ENCODE assay signal across 11 mouse cellular contexts in the genomic region with DNA sequence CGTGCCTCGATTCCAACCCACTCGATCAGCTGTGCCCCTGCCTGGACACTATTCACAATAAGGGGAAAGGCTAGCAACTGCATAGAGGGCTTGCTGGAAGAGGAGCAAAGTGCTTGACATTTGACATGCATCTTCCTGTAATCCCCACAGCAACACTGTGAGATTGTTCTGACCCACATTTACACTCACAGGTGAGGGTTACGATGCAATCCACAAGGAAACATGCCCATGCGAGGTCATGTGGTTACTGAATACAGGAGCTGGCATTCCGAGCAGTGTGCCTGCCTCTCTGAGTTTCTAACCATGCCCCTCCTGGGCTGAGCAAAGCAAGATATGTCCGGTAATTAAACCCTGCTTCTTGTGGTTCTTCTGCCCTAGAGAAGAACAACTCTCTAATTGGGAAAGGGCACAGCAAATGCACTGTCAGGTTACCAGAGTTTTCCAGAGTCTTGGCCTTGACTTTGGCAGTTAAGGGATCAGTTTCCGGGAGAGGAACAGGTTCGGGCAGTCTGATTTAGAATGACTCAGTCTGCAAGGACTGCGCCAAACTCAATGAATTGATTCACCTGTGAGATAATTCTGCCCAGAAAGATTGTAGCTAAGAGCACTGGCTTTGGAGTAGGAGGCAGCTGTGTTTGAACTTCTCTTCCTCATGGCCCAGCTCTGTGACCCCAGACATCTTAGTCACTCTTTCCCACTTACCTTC.
DNase-seq lines count a peak whose midpoint lies in the region; ATAC-seq and TF ChIP-seq lines count a peak whose summit lies in the region.
"Had no signal": no experiment of that assay in that cellular context is flagged by ENCODE, and none has a peak within 500 bp of the region (broad histone marks: within the 10 kb centered on the region; RNA-seq: fewer than 3 reads in every experiment).

No protein-coding gene starts in this region.

- WGBS in intestine, embryonic 16.5 days, result 70% methylated on average over 10 of the region's 10 CpGs

- H3K9ac ChIP-seq in intestine, embryonic 16.5 days (ENCODE audit: low read depth, low read length), result peak overlapping the region; percentile 28; the same call in 1 of the 2 replicates
- H3K9ac ChIP-seq: liver, embryonic 14.5 days had no signal

- no peaks in the 10 kb centered on the region for H3K9me3 ChIP-seq in intestine, embryonic 16.5 days (ENCODE audit: control insufficient read depth, low read length)

- no peak for TF ChIP-seq CTCF in left cerebral cortex, adult 2 months (IDR thresholded peaks at IDR 0.05)

- H3K27me3 ChIP-seq in intestine, embryonic 16.5 days (replicated peaks; ENCODE audit: control insufficient read depth, insufficient read depth, low read length), result no peaks in the 10 kb centered on the region

- H3K4me2 ChIP-seq in intestine, embryonic 16.5 days (ENCODE audit: low read depth, low read length), result no peak overlapping the region

- DNase-seq in adrenal gland, adult 2 months, result peak; percentile 5
- DNase-seq in adrenal gland, adult 8-10 months, result no peak
- DNase-seq in left cerebral cortex, adult 2 months (ENCODE audit: extremely low spot score in 1 of 2, low spot score in 2 of 2), result no peak
- DNase-seq in left cerebral cortex, postnatal 14 days (ENCODE audit: low spot score in 2 of 2), result no peak
- peak; percentile 15 for DNase-seq in 3T3-L1 (ENCODE audit: low read depth, low spot score)
- no peak for DNase-seq in heart, adult 18-20 months
- no peak for DNase-seq in heart, postnatal 10 days
- DNase-seq: cerebellum, adult 18-20 months; thymus, postnatal 14 days had no signal

- intact Hi-C loops in left cerebral cortex, adult 2 months (cut with DNase I), result loop anchor here (2.0 kb wide), 3 partner anchors 23 to 207 kb away; no protein-coding TSS in a partner anchor
- intact Hi-C loops in left cerebral cortex, postnatal 14 days (cut with DNase I), result loop anchor here (2.0 kb wide), 1 partner anchor 251 kb away; no protein-coding TSS in a partner anchor
- intact Hi-C loops in heart, postnatal 10 days (cut with DNase I), result loop anchor here (2.0 kb wide), 2 partner anchors 81 to 251 kb away; no protein-coding TSS in a partner anchor

- peak; percentile 29 for ATAC-seq in intestine, embryonic 16.5 days

- peaks cover 55% of the 10 kb centered on the region for H3K4me1 ChIP-seq in intestine, embryonic 16.5 days (ENCODE audit: control insufficient read depth, insufficient read depth, low read length)

- no peaks in the 10 kb centered on the region for H3K36me3 ChIP-seq in intestine, embryonic 16.5 days (ENCODE audit: control insufficient read depth, insufficient read depth, low read length)

- no peak overlapping the region for H3K4me3 ChIP-seq in left cerebral cortex, adult 2 months
- no peak overlapping the region for H3K4me3 ChIP-seq in intestine, embryonic 16.5 days (ENCODE audit: low read length)

- peak overlapping the region; percentile 96 for H3K27ac ChIP-seq in left cerebral cortex, adult 2 months
- H3K27ac ChIP-seq in intestine, embryonic 16.5 days (ENCODE audit: low read length), result peak overlapping the region; percentile 78
- H3K27ac ChIP-seq: liver, embryonic 14.5 days had no signal

Comparison
In these comparisons a context has a peak if more than half of its experiments do, and no peak if none do; other contexts are left out.
1. DNase-seq: peak in adrenal gland, adult 2 months (single experiment) and 3T3-L1 (single experiment); none in adrenal gland, adult 8-10 months (single experiment), left cerebral cortex, adult 2 months (0 of 2), left cerebral cortex, postnatal 14 days (0 of 2), heart, adult 18-20 months (0 of 2) and heart, postnatal 10 days (0 of 2).